Mouse (Mus musculus) kidney, postnatal 0 days (tissue): ENCODE results near the gene Zbtb49. TPM values are rescaled to one million over a fixed set of nuclear protein-coding genes. Genes with fewer than 3 reads are reported as not detected.

Source experiments
- ATAC-seq: fragments of 200-750 bp; cut with Nextera tagmentation; replicated peaks from 2 replicates; pipeline ENCODE4 v1.8.0; 2017; ENCODE audit warnings: low read depth, moderate number of reproducible peaks, moderate TSS enrichment, moderate library complexity; ENCODE audit not compliant: low FRiP score
- DNase-seq: peaks from one replicate; pipeline ENCODE4 v3.0.0-alpha.2; 2016; ENCODE audit warnings: low spot score
- H3K27ac ChIP-seq: fragments of 300-500 bp; sonication (generic); 2 replicates; pipeline ENCODE4 v1.5.1; 2014; ENCODE audit warnings: mild to moderate bottlenecking
- H3K27me3 ChIP-seq: fragments of 300-500 bp; sonication (generic); 2 replicates; pipeline ENCODE4 v1.6.1; 2014; ENCODE audit warnings: low read length, mixed read lengths; ENCODE audit not compliant: insufficient read depth
- H3K36me3 ChIP-seq: fragments of 300-500 bp; sonication (generic); 2 replicates; pipeline ENCODE4 v1.6.1; 2014; ENCODE audit warnings: low read length, mixed read lengths; ENCODE audit not compliant: insufficient read depth
- H3K4me1 ChIP-seq: fragments of 300-500 bp; sonication (generic); replicated peaks from 2 replicates; pipeline ENCODE4 v1.6.1; 2014; ENCODE audit warnings: antibody characterized with exemption, low read length, mixed read lengths; ENCODE audit not compliant: insufficient read depth
- H3K4me2 ChIP-seq: fragments of 300-500 bp; sonication (generic); 2 replicates; pipeline ENCODE4 v1.6.1; 2014; ENCODE audit warnings: mild to moderate bottlenecking, low read length, moderate library complexity, mixed read lengths
- H3K4me3 ChIP-seq: fragments of 300-500 bp; sonication (generic); replicated peaks from 2 replicates; pipeline ENCODE4 v1.5.1; 2014; ENCODE audit warnings: low read depth, low read length
- H3K9ac ChIP-seq: fragments of 300-500 bp; sonication (generic); 2 replicates; pipeline ENCODE4 v1.6.1; 2014; ENCODE audit warnings: low read depth, low read length
- H3K9me3 ChIP-seq: fragments of 300-500 bp; sonication (generic); replicated peaks from 2 replicates; pipeline ENCODE4 v1.6.1; 2016; ENCODE audit warnings: low read length, inconsistent platforms, mixed read lengths
- CTCF ChIP-seq: IDR thresholded peaks from 2 replicates; pipeline ENCODE4 v1.5.1; 2016; ENCODE audit warnings: antibody characterized with exemption, low read depth, mild to moderate bottlenecking, moderate library complexity
- WGBS: fragments of 180-500 bp; shearing (Covaris S2); extraction: QIAGEN DNeasy Blood & Tissue Kit; methylation state at CpG from one replicate; pipeline ENCODE4 v1.1.7; 2014; 5-methylcytosine and 5-hydroxymethylcytosine counted together
- polyA plus RNA-seq: library from polyadenylated mRNA; unstranded; fragments of >200 nt; fragmentation: Nextera tagmentation; extraction: Ambion mirVana; gene quantifications from 2 replicates; pipeline ENCODE4 v1.2.1, GENCODE M21; 2015

The Zbtb49 gene
- 8.4 and 8.6 TPM in 2 replicates for polyA plus RNA-seq

- WGBS = under 1% methylated on average over 55 of the region's 55 CpGs
- TF ChIP-seq CTCF = 0 out of 2 replicates have a peak, but pooled peaks have one; percentile 1
Observed at GRCm38 (mm10) chr5:38220328-38220912, at the start of gene Zbtb49, which contains the start of gene Lyar. TSS of gene Zbtb49 (minus strand) at chr5:38220457. TSS of gene Lyar (plus strand) at chr5:38220470.

GRCm38 (mm10) chr5:38260107-38260682 is 39.9 kb upstream of the Zbtb49 start, which contains the start of gene Tmem128:
TSS of gene Tmem128 (plus strand) at chr5:38260185.
- ATAC-seq = peak; percentile 48; the same call in 1 of the 2 replicates
- peaks cover 30% of the 10 kb centered on the region for H3K36me3 ChIP-seq
- under 1% methylated on average over 40 of the region's 40 CpGs for WGBS

More at GRCm38 (mm10) chr5:38220328-38220912, at the start of gene Zbtb49, which contains the start of gene Lyar:
- peaks cover 11% of the 10 kb centered on the region; the same call in 1 of the 2 replicates for H3K4me1 ChIP-seq
- ATAC-seq = peak; percentile 89
- H3K4me2 ChIP-seq = peak within 1 kb of the TSS; percentile 91
- H3K27me3 ChIP-seq = no peaks in the 10 kb centered on the region
- H3K36me3 ChIP-seq = no peaks in the 10 kb centered on the region
- H3K9me3 ChIP-seq = no peaks in the 10 kb centered on the region
- peak within 1 kb of the TSS; percentile 62 for H3K27ac ChIP-seq
- peak within 1 kb of the TSS; percentile 78 for H3K9ac ChIP-seq
- peak within 1 kb of the TSS; percentile 80 for H3K4me3 ChIP-seq
- peak; percentile 94 for DNase-seq

DNA sequence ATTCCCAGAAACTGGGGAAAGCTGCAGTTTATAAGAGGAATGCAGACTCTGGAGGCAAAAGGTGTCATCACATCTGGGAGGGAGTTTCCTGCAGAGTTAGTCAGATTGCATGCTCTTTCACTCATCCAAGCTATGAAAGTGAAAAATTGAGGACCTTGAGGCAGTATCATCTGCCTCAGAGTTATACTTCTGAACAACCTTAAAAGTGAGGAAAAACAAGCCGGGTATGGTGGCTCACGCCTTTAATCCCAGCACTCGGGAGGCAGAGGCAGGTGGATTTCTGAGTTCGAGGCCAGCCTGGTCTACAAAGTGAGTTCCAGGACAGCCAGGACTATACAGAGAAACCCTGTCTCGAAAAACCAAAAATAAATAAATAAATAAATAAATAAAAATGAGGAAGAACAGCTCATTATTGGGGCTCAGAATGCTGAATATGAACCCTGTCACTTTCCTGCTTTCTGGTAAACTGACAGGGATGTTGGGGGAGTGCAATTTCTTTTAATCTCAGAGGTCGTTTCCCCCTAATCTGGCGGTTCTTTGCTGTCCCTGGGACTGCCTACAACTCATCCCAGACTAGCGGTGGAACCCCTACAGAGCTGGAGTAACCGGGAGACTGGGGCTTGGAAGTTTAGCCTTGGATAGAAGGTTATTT is 39.3 kb upstream of the Zbtb49 start:
- H3K27me3 ChIP-seq = no peaks in the 10 kb centered on the region
- ATAC-seq = no peak
- H3K9me3 ChIP-seq = no peaks in the 10 kb centered on the region
- DNase-seq = no peak
- peak overlapping the region; percentile 62 for H3K9ac ChIP-seq
- peak overlapping the region; percentile 70 for H3K4me2 ChIP-seq
- H3K36me3 ChIP-seq = peaks cover 24% of the 10 kb centered on the region
- 39% methylated on average over 9 of the region's 9 CpGs for WGBS
- no peak for TF ChIP-seq CTCF
- H3K4me1 ChIP-seq = no peaks in the 10 kb centered on the region; the same call in 1 of the 2 replicates
- peak overlapping the region; percentile 86 for H3K27ac ChIP-seq
- H3K4me3 ChIP-seq = peak overlapping the region; percentile 66

More at GRCm38 (mm10) chr5:38260107-38260682, 39.9 kb upstream of the Zbtb49 start, which contains the start of gene Tmem128:
- no peak for TF ChIP-seq CTCF
- Histone ChIP-seq H3K9me3 (no peaks in the 10 kb centered on the region), H3K4me3 (peak within 1 kb of the TSS; percentile 66), H3K27ac (peak within 1 kb of the TSS; percentile 86), H3K4me2 (peak within 1 kb of the TSS; percentile 70), H3K27me3 (no peaks in the 10 kb centered on the region), H3K9ac (peak within 1 kb of the TSS; percentile 62), H3K4me1 (no peaks in the 10 kb centered on the region; the same call in 1 of the 2 replicates)
- peak; percentile 77 for DNase-seq

DNA sequence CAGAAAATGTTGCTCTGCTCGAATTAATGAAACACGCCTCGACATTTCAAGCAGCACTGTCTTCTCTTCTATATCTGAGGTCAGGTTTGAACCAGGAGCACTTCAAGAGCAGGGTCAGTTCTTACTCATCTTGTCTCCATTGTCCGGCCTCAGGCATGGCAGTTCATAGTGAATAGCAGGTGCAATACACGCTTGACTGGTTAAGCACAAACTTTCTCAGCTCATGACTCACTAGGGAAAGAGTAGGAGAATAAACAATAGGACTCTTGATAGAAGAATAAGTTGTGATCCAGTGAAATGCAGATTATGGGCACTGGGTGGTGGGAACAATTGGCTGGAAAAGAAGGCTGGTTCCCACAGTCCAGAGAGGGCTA is 38.5 kb upstream of the Zbtb49 start:
- Histone ChIP-seq H3K27me3 (no peaks in the 10 kb centered on the region), H3K9me3 (no peaks in the 10 kb centered on the region), H3K36me3 (peaks cover 16% of the 10 kb centered on the region), H3K27ac (no peak overlapping the region), H3K4me3 (no peak overlapping the region), H3K4me1 (no peaks in the 10 kb centered on the region; the same call in 1 of the 2 replicates), H3K4me2 (no peak overlapping the region), H3K9ac (no peak overlapping the region)
- TF ChIP-seq CTCF = no peak
- DNase-seq = no peak
- ATAC-seq = no peak
- 64% methylated on average over 5 of the region's 5 CpGs for WGBS

GRCm38 (mm10) chr5:38258034-38258772 is 37.9 kb upstream of the Zbtb49 start:
- DNase-seq = peak; percentile 72
- Histone ChIP-seq H3K4me1 (no peaks in the 10 kb centered on the region; the same call in 1 of the 2 replicates), H3K4me2 (no peak overlapping the region), H3K27me3 (no peaks in the 10 kb centered on the region), H3K4me3 (no peak overlapping the region), H3K27ac (no peak overlapping the region), H3K36me3 (peaks cover 11% of the 10 kb centered on the region; the same call in 1 of the 2 replicates), H3K9me3 (no peaks in the 10 kb centered on the region), H3K9ac (no peak overlapping the region)
- no peak for TF ChIP-seq CTCF
- no peak for ATAC-seq
- WGBS = 35% methylated on average over 8 of the region's 8 CpGs
